Mouse (Mus musculus): ENCODE results near the gene Mical1.

GRCm38 (mm10) chr10:41504996-41505395, 28.9 kb downstream of the Mical1 start:
- TF ChIP-seq ZNF384 (IDR thresholded peaks at IDR 0.05; ENCODE audit: low read depth, low read length), result no peak
- TF ChIP-seq CHD2 (IDR thresholded peaks at IDR 0.05; ENCODE audit: low read depth, low read length), result no peak
